Comparison of ENCODE assay signal across 8 mouse cellular contexts in the genomic region with DNA sequence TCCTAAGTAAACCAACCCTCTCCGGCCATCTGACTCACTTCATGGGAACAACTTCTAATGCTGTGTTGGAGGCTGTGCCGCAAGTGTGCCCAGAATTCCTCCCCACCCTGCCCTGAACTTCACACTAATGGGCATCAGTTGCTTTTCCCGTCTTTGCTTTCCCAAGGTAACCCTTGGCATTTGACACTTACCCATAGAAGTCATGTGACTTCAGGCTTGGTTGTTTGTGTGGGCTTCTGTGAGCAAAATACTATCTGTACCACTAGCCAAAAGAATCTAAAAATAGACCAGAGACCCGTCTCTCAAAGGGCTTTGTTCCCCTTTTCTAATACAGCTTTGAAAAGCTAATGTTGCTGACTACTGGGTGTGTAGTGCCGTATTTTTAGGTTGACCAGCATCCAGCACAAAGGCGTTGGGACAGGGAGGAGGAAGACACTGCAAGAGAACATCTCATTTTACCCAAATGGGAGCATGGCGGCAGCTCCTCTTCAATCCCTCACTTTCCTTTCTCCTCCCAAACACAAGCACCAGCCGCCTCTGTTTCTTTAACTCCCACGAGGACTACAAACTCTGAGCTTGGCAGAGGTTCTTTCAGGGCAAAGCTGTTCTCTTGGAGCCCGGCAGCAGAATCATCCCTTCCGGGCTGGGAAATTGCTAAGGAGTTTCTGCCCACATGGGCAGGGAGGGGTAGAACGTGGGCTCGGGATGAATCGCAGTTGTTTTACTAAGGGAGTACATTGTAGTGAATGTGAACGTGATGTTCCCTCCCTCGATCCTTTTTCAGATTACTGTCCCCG. TPM values are rescaled to one million over a fixed set of nuclear protein-coding genes. Genes with fewer than 3 reads are reported as not detected.
DNase-seq lines count a peak whose midpoint lies in the region; ATAC-seq and TF ChIP-seq lines count a peak whose summit lies in the region.

No protein-coding gene starts in this region.

- peak; percentile 65 for ATAC-seq in forebrain, postnatal 0 days
- no peak for ATAC-seq in forebrain, embryonic 13.5 days
- ATAC-seq in common myeloid progenitor, adult 5-6 weeks (replicated peaks; ENCODE audit: low read depth, poor library complexity, severe bottlenecking), result peak; percentile 78
- ATAC-seq in midbrain, embryonic 15.5 days (replicated peaks), result no peak

- H3K4me2 ChIP-seq in forebrain, postnatal 0 days (ENCODE audit: low read depth), result peak overlapping the region; percentile 29
- H3K4me2 ChIP-seq in forebrain, embryonic 13.5 days, result no peak overlapping the region
- H3K4me2 ChIP-seq in midbrain, embryonic 15.5 days, result no peak overlapping the region

- 0 out of 2 replicates have a peak overlapping the region, but pooled peaks have one; percentile 2 for H3K9ac ChIP-seq in forebrain, postnatal 0 days
- no peak overlapping the region for H3K9ac ChIP-seq in forebrain, embryonic 13.5 days
- H3K9ac ChIP-seq in midbrain, embryonic 15.5 days, result no peak overlapping the region

- TF ChIP-seq CTCF in forebrain, postnatal 0 days (IDR thresholded peaks at IDR 0.05; ENCODE audit: low read depth), result no peak

- no peaks in the 10 kb centered on the region for H3K9me3 ChIP-seq in forebrain, postnatal 0 days (ENCODE audit: low read length)
- H3K9me3 ChIP-seq in forebrain, embryonic 13.5 days (replicated peaks), result no peaks in the 10 kb centered on the region
- H3K9me3 ChIP-seq in midbrain, embryonic 15.5 days, result no peaks in the 10 kb centered on the region

- H3K36me3 ChIP-seq in forebrain, postnatal 0 days (ENCODE audit: insufficient read depth), result no peaks in the 10 kb centered on the region
- no peaks in the 10 kb centered on the region for H3K36me3 ChIP-seq in forebrain, embryonic 13.5 days (ENCODE audit: poor library complexity, severe bottlenecking)
- no peaks in the 10 kb centered on the region for H3K36me3 ChIP-seq in midbrain, embryonic 15.5 days (replicated peaks)

- H3K4me3 ChIP-seq in forebrain, postnatal 0 days (ENCODE audit: low read depth, low read length), result no peak overlapping the region
- no peak overlapping the region for H3K4me3 ChIP-seq in forebrain, embryonic 13.5 days
- H3K4me3 ChIP-seq in midbrain, embryonic 15.5 days, result no peak overlapping the region

- no peaks in the 10 kb centered on the region for H3K4me1 ChIP-seq in forebrain, postnatal 0 days (ENCODE audit: insufficient read depth)
- 0 out of 2 replicates have a peak, but pooled peaks cover 4% of the 10 kb centered on the region for H3K4me1 ChIP-seq in forebrain, embryonic 13.5 days
- peaks cover 5% of the 10 kb centered on the region; the same call in 1 of the 2 replicates for H3K4me1 ChIP-seq in midbrain, embryonic 15.5 days

- peak overlapping the region; percentile 66 for H3K27ac ChIP-seq in forebrain, postnatal 0 days (ENCODE audit: low read depth, low read length)
- no peak overlapping the region for H3K27ac ChIP-seq in forebrain, embryonic 13.5 days
- peak overlapping the region; percentile 53; the same call in 1 of the 2 replicates for H3K27ac ChIP-seq in midbrain, embryonic 15.5 days

- 42% methylated on average over 17 of the region's 17 CpGs for WGBS in forebrain, postnatal 0 days
- WGBS in forebrain, embryonic 13.5 days, result 67% methylated on average over 17 of the region's 17 CpGs
- WGBS in midbrain, embryonic 15.5 days, result 59% methylated on average over 17 of the region's 17 CpGs

- H3K27me3 ChIP-seq in forebrain, postnatal 0 days (ENCODE audit: insufficient read depth, low read length), result no peaks in the 10 kb centered on the region
- H3K27me3 ChIP-seq in forebrain, embryonic 13.5 days, result no peaks in the 10 kb centered on the region
- H3K27me3 ChIP-seq in midbrain, embryonic 15.5 days (replicated peaks), result no peaks in the 10 kb centered on the region

- DNase-seq in forebrain, postnatal 0 days, result peak; percentile 62
- DNase-seq in B cell, adult 2 months, result peak; percentile 44 to 53
- DNase-seq in layer of hippocampus, adult 18-20 months (ENCODE audit: low spot score in 2 of 2), result peak; percentile 71 to 86
- no peak for DNase-seq in thymus, postnatal 14 days
- DNase-seq in kidney, adult 9 months, result no peak

RNA-seq across cellular contexts. Expression of a gene that starts 6.4 kb away (rescaled TPM):
- total RNA-seq in forebrain, postnatal 0 days (2014; rRNA removed), result 23.5 and 24.8 TPM in 2 replicates
- 9.0 and 13.3 TPM in 2 replicates for polyA plus RNA-seq in forebrain, postnatal 0 days (2015; fragmentation: Nextera tagmentation; extraction: Ambion mirVana)
- 14.7 and 16.2 TPM in 2 replicates for polyA plus RNA-seq in forebrain, embryonic 13.5 days (2015; fragmentation: Nextera tagmentation; extraction: Ambion mirVana)
- total RNA-seq in common myeloid progenitor, adult 5-6 weeks (2017), result 11.6 and 17.8 TPM in 2 replicates
- 10 to 100 TPM; 20.1 to 20.7 TPM for total RNA-seq in layer of hippocampus, adult 18-20 months (2021)
- 20.0 and 21.4 TPM in 2 replicates for polyA plus RNA-seq in midbrain, embryonic 15.5 days (2015; fragmentation: Nextera tagmentation; extraction: Ambion mirVana)

Comparison
In these comparisons a context has a peak if more than half of its experiments do, and no peak if none do; other contexts are left out.
1. ATAC-seq: peak in forebrain, postnatal 0 days (single experiment) and common myeloid progenitor, adult 5-6 weeks (single experiment); none in forebrain, embryonic 13.5 days (single experiment) and midbrain, embryonic 15.5 days (single experiment).
2. DNase-seq: peak in forebrain, postnatal 0 days (single experiment), B cell, adult 2 months (2 of 2) and layer of hippocampus, adult 18-20 months (2 of 2); none in thymus, postnatal 14 days (single experiment) and kidney, adult 9 months (single experiment).